Mouse (Mus musculus): ENCODE data around the gene Itga4. TPM values are rescaled to one million over a fixed set of nuclear protein-coding genes. Genes with fewer than 3 reads are reported as not detected.

The Itga4 gene
- polyA plus RNA-seq, 1 experiment from 2014 or later: 30.7 TPM

DNA sequence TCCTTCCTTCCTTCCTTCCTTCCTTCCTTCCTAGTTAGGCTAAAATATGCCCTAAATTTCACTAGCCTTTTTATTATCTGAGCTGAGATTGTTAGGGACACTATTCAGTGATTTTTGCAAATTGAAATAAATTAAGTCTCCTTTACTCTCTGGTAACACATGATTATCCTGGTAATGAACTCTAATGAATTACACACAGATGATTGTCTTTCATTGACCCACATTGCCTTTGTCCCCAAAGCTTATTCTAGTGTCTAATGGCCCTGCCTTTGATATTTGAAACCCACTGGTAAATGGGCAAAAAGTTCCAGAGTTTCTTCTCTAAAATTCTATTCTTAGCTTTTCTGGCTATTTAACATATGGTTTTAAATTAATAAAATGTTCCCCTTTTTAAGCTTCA, 23.4 kb downstream of the Itga4 start:
- no peaks in the 10 kb centered on the region for H3K27me3 ChIP-seq (ENCODE audit: control insufficient read depth, insufficient read depth, low read depth, low read length)
- no peak overlapping the region for H3K4me2 ChIP-seq (ENCODE audit: low read depth, low read length)
- H3K9ac ChIP-seq (ENCODE audit: low read depth, low read length): no peak overlapping the region
- no peak overlapping the region for H3K4me3 ChIP-seq (ENCODE audit: low read depth, low read length)
- no peaks in the 10 kb centered on the region for H3K4me1 ChIP-seq (ENCODE audit: control insufficient read depth, low read depth, low read length)
- H3K27ac ChIP-seq (ENCODE audit: low read length): no peak overlapping the region
- no peaks in the 10 kb centered on the region for H3K9me3 ChIP-seq (replicated peaks; ENCODE audit: control insufficient read depth, low read length)
- H3K36me3 ChIP-seq (ENCODE audit: control insufficient read depth, insufficient read depth): peaks cover 49% of the 10 kb centered on the region
- no peak for ATAC-seq (ENCODE audit: low read depth)

DNA sequence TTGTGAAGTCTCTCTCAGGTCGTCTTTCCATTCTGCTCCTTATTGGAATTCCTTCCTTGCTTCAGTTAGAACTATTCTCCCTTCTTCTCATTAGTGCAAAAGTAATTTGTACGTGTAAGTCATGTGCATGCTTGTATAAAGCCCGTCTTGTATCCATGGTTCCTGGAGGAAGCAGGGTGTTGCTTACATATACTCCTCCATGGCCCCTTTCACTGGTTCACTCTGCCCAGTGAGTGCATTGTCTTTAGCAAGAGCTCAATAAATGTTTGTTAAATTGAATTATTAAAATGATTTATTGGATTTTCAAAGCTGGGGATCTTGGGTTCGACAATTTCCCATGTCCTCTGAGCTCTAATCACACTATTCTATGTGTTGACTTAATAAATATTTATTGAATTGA, 29.0 kb downstream of the Itga4 start:
- Histone ChIP-seq H3K27ac (ENCODE audit: low read length) (no peak overlapping the region), H3K4me3 (ENCODE audit: low read depth, low read length) (no peak overlapping the region), H3K9ac (ENCODE audit: low read depth, low read length) (no peak overlapping the region), H3K27me3 (ENCODE audit: control insufficient read depth, insufficient read depth, low read depth, low read length) (no peaks in the 10 kb centered on the region), H3K36me3 (ENCODE audit: control insufficient read depth, insufficient read depth) (peaks cover 66% of the 10 kb centered on the region), H3K4me1 (ENCODE audit: control insufficient read depth, low read depth, low read length) (no peaks in the 10 kb centered on the region), H3K9me3 (replicated peaks; ENCODE audit: control insufficient read depth, low read length) (no peaks in the 10 kb centered on the region), H3K4me2 (ENCODE audit: low read depth, low read length) (no peak overlapping the region)
- WGBS (ENCODE audit: insufficient replicate concordance): 82% methylated on average over 4 of the region's 4 CpGs
- ATAC-seq (ENCODE audit: low read depth): no peak

DNA sequence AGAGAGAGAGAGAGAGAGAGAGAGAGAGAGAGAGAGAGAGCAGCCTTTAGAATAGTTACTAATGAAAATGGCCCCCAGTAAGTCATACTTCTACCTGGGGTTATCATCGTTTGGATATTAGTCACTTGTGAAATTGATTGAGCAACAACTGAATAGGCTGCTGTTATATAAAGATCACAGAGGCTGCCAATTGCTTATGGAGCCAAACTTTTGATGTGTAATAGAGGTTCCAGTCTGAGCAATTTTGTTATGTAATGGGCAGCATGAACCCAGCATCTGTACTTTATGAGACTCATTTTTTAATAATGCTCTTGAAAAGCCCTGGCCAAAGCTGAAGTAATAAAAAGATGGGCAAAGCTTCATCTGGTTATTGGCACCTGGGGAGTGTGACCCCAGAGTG, 34.9 kb downstream of the Itga4 start:
- no peaks in the 10 kb centered on the region for H3K27me3 ChIP-seq (ENCODE audit: control insufficient read depth, insufficient read depth, low read depth, low read length)
- ATAC-seq (ENCODE audit: low read depth): no peak
- no peak overlapping the region for H3K4me2 ChIP-seq (ENCODE audit: low read depth, low read length)
- no peak overlapping the region for H3K27ac ChIP-seq (ENCODE audit: low read length)
- H3K36me3 ChIP-seq (ENCODE audit: control insufficient read depth, insufficient read depth): peaks cover 73% of the 10 kb centered on the region
- H3K4me3 ChIP-seq (ENCODE audit: low read depth, low read length): no peak overlapping the region
- 68% methylated on average over 1 of the region's 1 CpGs for WGBS (ENCODE audit: insufficient replicate concordance)
- H3K9ac ChIP-seq (ENCODE audit: low read depth, low read length): no peak overlapping the region
- no peaks in the 10 kb centered on the region for H3K9me3 ChIP-seq (replicated peaks; ENCODE audit: control insufficient read depth, low read length)
- H3K4me1 ChIP-seq (ENCODE audit: control insufficient read depth, low read depth, low read length): no peaks in the 10 kb centered on the region

- Histone ChIP-seq H3K36me3 (ENCODE audit: control insufficient read depth, insufficient read depth) (peaks cover 69% of the 10 kb centered on the region), H3K9ac (ENCODE audit: low read depth, low read length) (no peak overlapping the region), H3K4me2 (ENCODE audit: low read depth, low read length) (no peak overlapping the region), H3K4me1 (ENCODE audit: control insufficient read depth, low read depth, low read length) (no peaks in the 10 kb centered on the region), H3K4me3 (ENCODE audit: low read depth, low read length) (no peak overlapping the region), H3K27me3 (ENCODE audit: control insufficient read depth, insufficient read depth, low read depth, low read length) (no peaks in the 10 kb centered on the region), H3K27ac (ENCODE audit: low read length) (no peak overlapping the region), H3K9me3 (replicated peaks; ENCODE audit: control insufficient read depth, low read length) (no peaks in the 10 kb centered on the region)
- ATAC-seq (ENCODE audit: low read depth): no peak
- 87% methylated on average over 8 of the region's 8 CpGs for WGBS (ENCODE audit: insufficient replicate concordance)
Observed at GRCm38 (mm10) chr2:79291922-79292321, 36.7 kb downstream of the Itga4 start.

- Histone ChIP-seq H3K36me3 (ENCODE audit: control insufficient read depth, insufficient read depth) (peaks cover 68% of the 10 kb centered on the region), H3K9ac (ENCODE audit: low read depth, low read length) (no peak overlapping the region)
- no peak for ATAC-seq (ENCODE audit: low read depth)
Observed at GRCm38 (mm10) chr2:79292431-79292830, 37.2 kb downstream of the Itga4 start.

DNA sequence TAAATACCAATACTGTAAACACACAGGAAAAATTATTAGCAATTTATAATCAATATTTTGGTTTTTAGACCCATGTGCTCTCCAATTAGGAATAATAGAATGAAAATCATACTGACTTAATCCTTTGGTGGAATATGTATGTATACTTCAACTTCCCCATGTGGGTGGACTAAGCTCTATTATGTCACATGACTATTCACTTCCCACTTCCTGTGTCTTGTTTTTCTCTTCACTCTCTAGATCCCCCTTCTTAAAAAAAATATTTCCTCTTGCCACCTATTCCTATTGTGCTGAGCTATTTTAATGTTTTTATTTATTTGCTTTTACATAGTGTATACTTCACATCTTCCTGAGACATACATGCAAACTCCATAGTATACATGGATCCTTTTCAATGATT, 47.2 kb downstream of the Itga4 start:
- Histone ChIP-seq H3K9ac (ENCODE audit: low read depth, low read length) (no peak overlapping the region), H3K4me2 (ENCODE audit: low read depth, low read length) (no peak overlapping the region), H3K4me1 (ENCODE audit: control insufficient read depth, low read depth, low read length) (no peaks in the 10 kb centered on the region), H3K27ac (ENCODE audit: low read length) (no peak overlapping the region), H3K27me3 (ENCODE audit: control insufficient read depth, insufficient read depth, low read depth, low read length) (no peaks in the 10 kb centered on the region), H3K9me3 (replicated peaks; ENCODE audit: control insufficient read depth, low read length) (no peaks in the 10 kb centered on the region), H3K36me3 (ENCODE audit: control insufficient read depth, insufficient read depth) (peaks cover 32% of the 10 kb centered on the region), H3K4me3 (ENCODE audit: low read depth, low read length) (no peak overlapping the region)
- ATAC-seq (ENCODE audit: low read depth): no peak

More at GRCm38 (mm10) chr2:79292431-79292830, 37.2 kb downstream of the Itga4 start:
- H3K4me2 ChIP-seq (ENCODE audit: low read depth, low read length): no peak overlapping the region
- no peaks in the 10 kb centered on the region for H3K27me3 ChIP-seq (ENCODE audit: control insufficient read depth, insufficient read depth, low read depth, low read length)
- WGBS (ENCODE audit: insufficient replicate concordance): 82% methylated on average over 6 of the region's 6 CpGs
- no peak overlapping the region for H3K4me3 ChIP-seq (ENCODE audit: low read depth, low read length)
- no peaks in the 10 kb centered on the region for H3K4me1 ChIP-seq (ENCODE audit: control insufficient read depth, low read depth, low read length)
- no peaks in the 10 kb centered on the region for H3K9me3 ChIP-seq (replicated peaks; ENCODE audit: control insufficient read depth, low read length)
- no peak overlapping the region for H3K27ac ChIP-seq (ENCODE audit: low read length)

DNA sequence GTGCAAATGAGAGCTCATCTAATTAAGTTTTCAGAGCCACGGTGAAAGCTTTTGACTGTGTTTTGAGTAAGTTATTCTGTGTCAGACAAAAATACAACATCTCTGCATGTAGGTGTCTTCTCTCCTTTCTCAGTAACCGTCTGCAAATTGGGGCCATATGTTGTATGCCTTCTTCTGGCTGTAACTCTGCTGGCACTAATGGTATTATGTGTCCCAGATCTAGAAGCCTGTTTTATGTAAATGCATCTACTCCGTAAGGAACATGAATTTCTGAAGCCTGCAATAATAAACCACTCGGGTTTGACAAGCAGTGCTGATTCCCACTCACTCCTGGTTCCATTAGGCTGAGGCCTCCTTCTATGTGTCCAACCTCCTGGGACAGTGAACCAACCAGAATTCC, 52.3 kb downstream of the Itga4 start:
- no peak overlapping the region for H3K4me2 ChIP-seq (ENCODE audit: low read depth, low read length)
- no peak overlapping the region for H3K9ac ChIP-seq (ENCODE audit: low read depth, low read length)
- no peaks in the 10 kb centered on the region for H3K4me1 ChIP-seq (ENCODE audit: control insufficient read depth, low read depth, low read length)
- WGBS (ENCODE audit: insufficient replicate concordance): 88% methylated on average over 4 of the region's 4 CpGs
- H3K27ac ChIP-seq (ENCODE audit: low read length): no peak overlapping the region
- no peak overlapping the region for H3K4me3 ChIP-seq (ENCODE audit: low read depth, low read length)
- H3K36me3 ChIP-seq (ENCODE audit: control insufficient read depth, insufficient read depth): peaks cover 59% of the 10 kb centered on the region
- H3K27me3 ChIP-seq (ENCODE audit: control insufficient read depth, insufficient read depth, low read depth, low read length): no peaks in the 10 kb centered on the region
- no peaks in the 10 kb centered on the region for H3K9me3 ChIP-seq (replicated peaks; ENCODE audit: control insufficient read depth, low read length)
- ATAC-seq (ENCODE audit: low read depth): no peak

DNA sequence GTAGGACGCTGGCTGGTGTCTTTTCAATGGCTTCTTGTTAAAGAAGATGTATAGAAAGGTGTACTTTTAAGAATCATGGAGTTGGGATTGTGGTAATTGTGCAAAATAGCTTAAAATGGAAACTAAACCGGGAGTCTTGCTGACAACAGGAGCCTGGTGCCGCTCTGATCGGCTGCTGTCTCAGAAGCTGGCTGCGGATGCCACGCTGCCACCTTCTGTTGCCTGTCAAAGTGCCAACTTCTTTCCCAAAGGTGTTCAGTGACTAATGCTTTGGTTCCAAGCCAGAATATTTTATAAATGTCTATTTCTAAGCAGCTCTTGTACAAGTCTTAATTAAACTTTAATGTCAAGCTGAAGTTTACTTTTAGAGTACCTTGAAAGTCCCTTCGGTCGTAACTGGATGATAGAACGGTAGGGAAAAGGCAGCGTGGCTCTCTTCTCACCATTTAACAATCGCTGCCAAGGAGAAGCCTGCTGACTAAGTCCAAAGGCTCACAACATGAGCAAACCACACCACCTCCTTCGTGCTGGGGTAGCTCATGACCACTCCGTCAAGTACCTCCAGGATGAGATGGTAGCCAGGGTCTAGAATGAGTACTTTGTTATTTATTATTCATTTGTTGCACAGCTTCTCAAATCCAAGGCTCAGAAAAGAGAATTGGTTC, 54.4 kb downstream of the Itga4 start:
- no peaks in the 10 kb centered on the region for H3K4me1 ChIP-seq (ENCODE audit: control insufficient read depth, low read depth, low read length)
- no peaks in the 10 kb centered on the region for H3K27me3 ChIP-seq (ENCODE audit: control insufficient read depth, insufficient read depth, low read depth, low read length)
- WGBS (ENCODE audit: insufficient replicate concordance): 95% methylated on average over 13 of the region's 13 CpGs
- H3K9ac ChIP-seq (ENCODE audit: low read depth, low read length): no peak overlapping the region
- H3K36me3 ChIP-seq (ENCODE audit: control insufficient read depth, insufficient read depth): peaks cover 61% of the 10 kb centered on the region
- no peak overlapping the region for H3K27ac ChIP-seq (ENCODE audit: low read length)
- no peak for ATAC-seq (ENCODE audit: low read depth)
- H3K4me2 ChIP-seq (ENCODE audit: low read depth, low read length): no peak overlapping the region
- no peak overlapping the region for H3K4me3 ChIP-seq (ENCODE audit: low read depth, low read length)
- H3K9me3 ChIP-seq (replicated peaks; ENCODE audit: control insufficient read depth, low read length): no peaks in the 10 kb centered on the region

GRCm38 (mm10) chr2:79312499-79312898, 57.3 kb downstream of the Itga4 start:
- H3K36me3 ChIP-seq (ENCODE audit: control insufficient read depth, insufficient read depth): peaks cover 76% of the 10 kb centered on the region
- no peaks in the 10 kb centered on the region for H3K27me3 ChIP-seq (ENCODE audit: control insufficient read depth, insufficient read depth, low read depth, low read length)
- WGBS (ENCODE audit: insufficient replicate concordance): 84% methylated on average over 4 of the region's 4 CpGs
- H3K4me3 ChIP-seq (ENCODE audit: low read depth, low read length): no peak overlapping the region
- H3K9ac ChIP-seq (ENCODE audit: low read depth, low read length): no peak overlapping the region
- H3K27ac ChIP-seq (ENCODE audit: low read length): no peak overlapping the region
- H3K4me1 ChIP-seq (ENCODE audit: control insufficient read depth, low read depth, low read length): no peaks in the 10 kb centered on the region
- no peaks in the 10 kb centered on the region for H3K9me3 ChIP-seq (replicated peaks; ENCODE audit: control insufficient read depth, low read length)
- H3K4me2 ChIP-seq (ENCODE audit: low read depth, low read length): no peak overlapping the region
- ATAC-seq (ENCODE audit: low read depth): no peak
